Mouse (Mus musculus) heart, embryonic 15.5 days (tissue): Measurements from ENCODE around the gene Lsm6. TPM values are rescaled to one million over a fixed set of nuclear protein-coding genes. Genes with fewer than 3 reads are reported as not detected.

Experiments used
- ATAC-seq: fragments of 200-750 bp; cut with Nextera tagmentation; replicated peaks from 2 replicates; pipeline ENCODE4 v1.8.0; 2017; ENCODE audit warnings: low read depth, moderate TSS enrichment; ENCODE audit not compliant: insufficient number of reproducible peaks, insufficient read depth, low FRiP score
- H3K27ac ChIP-seq: fragments of 300-500 bp; sonication (generic); 2 replicates; pipeline ENCODE4 v1.5.1; 2015; ENCODE audit warnings: mild to moderate bottlenecking, inconsistent platforms
- H3K27me3 ChIP-seq: fragments of 300-500 bp; sonication (generic); 2 replicates; pipeline ENCODE4 v1.6.1; 2015; ENCODE audit warnings: inconsistent platforms
- H3K36me3 ChIP-seq: fragments of 300-500 bp; sonication (generic); 2 replicates; pipeline ENCODE4 v1.6.1; 2015; ENCODE audit warnings: mild to moderate bottlenecking, inconsistent platforms
- H3K4me1 ChIP-seq: fragments of 300-500 bp; sonication (generic); replicated peaks from 2 replicates; pipeline ENCODE4 v1.6.1; 2015; ENCODE audit warnings: inconsistent platforms
- H3K4me2 ChIP-seq: fragments of 300-500 bp; sonication (generic); 2 replicates; pipeline ENCODE4 v1.6.1; 2015; ENCODE audit warnings: inconsistent platforms, mild to moderate bottlenecking, moderate library complexity
- H3K4me3 ChIP-seq: fragments of 300-500 bp; sonication (generic); 2 replicates; pipeline ENCODE4 v1.5.1; 2015; ENCODE audit warnings: mild to moderate bottlenecking, inconsistent platforms
- H3K9ac ChIP-seq: fragments of 300-500 bp; sonication (generic); 2 replicates; pipeline ENCODE4 v1.6.1; 2015; ENCODE audit warnings: mild to moderate bottlenecking, inconsistent platforms
- H3K9me3 ChIP-seq: fragments of 300-500 bp; sonication (generic); replicated peaks from 2 replicates; pipeline ENCODE4 v1.6.1; 2016; ENCODE audit warnings: inconsistent platforms
- WGBS: fragments of 180-500 bp; shearing (Covaris S2); methylation state at CpG from one replicate; pipeline ENCODE4 v1.1.7; 2015; ENCODE audit warnings: mixed read lengths; 5-methylcytosine and 5-hydroxymethylcytosine counted together
- polyA plus RNA-seq: library from polyadenylated mRNA; unstranded; fragments of >200 nt; fragmentation: Nextera tagmentation; extraction: Ambion mirVana; gene quantifications from 2 replicates; pipeline ENCODE4 v1.2.1, GENCODE M21; 2015

Lsm6 gene
- 146 and 155 TPM in 2 replicates for polyA plus RNA-seq

DNA sequence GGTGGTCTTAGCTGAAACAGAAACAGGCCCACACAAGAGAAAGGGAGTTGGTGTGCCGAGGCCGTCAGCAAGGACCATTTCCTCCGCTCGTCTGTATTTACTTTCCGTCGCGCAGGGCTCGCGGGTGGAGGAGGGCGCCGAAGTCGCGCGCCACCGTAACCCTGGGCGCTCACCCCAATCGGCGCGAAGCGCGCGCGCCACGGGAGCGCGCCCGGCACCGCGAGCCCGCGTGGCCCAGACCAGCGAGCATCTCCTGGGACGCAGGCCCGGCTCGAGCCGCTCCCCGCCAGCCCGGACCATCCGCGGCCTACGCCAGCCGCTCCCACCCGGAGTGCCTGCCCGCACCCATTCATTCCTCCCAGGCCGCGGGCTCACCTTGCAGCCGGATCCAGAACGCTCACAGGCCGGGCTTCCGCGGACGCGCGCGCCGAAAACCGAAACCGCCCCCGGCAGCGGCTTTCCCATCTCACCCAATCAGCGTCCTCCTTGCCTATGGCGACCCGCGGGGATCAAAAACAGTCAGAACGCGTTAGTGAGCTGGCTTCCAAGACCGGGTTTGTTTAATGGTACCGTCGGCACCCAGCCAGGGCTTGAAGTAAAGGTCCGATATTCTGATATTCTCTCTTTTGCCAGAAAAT is at the start of gene Lsm6:
Lsm6 (minus strand) TSS at position 468 of the 638 bp plus-strand sequence.
- under 1% methylated on average over 70 of the region's 70 CpGs for WGBS
- H3K9me3 ChIP-seq, result no peaks in the 10 kb centered on the region
- peak within 1 kb of the TSS; percentile 96 for H3K27ac ChIP-seq
- H3K4me2 ChIP-seq, result peak within 1 kb of the TSS; percentile 58
- H3K4me3 ChIP-seq, result peak within 1 kb of the TSS; percentile 77
- peak; percentile 90 for ATAC-seq
- H3K27me3 ChIP-seq, result no peaks in the 10 kb centered on the region
- H3K4me1 ChIP-seq, result peaks cover 17% of the 10 kb centered on the region
- peak within 1 kb of the TSS; percentile 84 for H3K9ac ChIP-seq
- no peaks in the 10 kb centered on the region; the same call in 1 of the 2 replicates for H3K36me3 ChIP-seq

DNA sequence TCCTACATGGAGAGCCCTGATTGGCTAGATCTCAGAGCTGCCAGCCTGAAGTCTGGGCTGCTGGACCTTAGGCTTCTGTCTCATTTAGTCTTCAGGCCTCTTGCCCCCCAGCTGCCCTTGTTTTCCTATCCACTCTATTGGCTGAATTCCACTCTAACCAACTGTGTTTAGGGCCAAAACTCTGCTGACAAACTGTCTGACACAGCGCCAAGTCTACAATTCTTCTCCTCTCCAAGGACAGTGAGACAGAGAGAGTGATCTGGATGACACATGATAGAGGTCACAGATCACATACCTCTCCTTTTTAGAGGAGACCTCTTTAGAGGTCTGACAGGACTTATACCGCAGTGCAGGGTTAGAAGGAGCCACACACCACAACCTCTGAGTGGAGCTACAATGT is 46.1 kb upstream of the Lsm6 start:
- Histone ChIP-seq H3K4me1 (no peaks in the 10 kb centered on the region), H3K27me3 (no peaks in the 10 kb centered on the region), H3K4me3 (no peak overlapping the region), H3K9ac (no peak overlapping the region), H3K27ac (no peak overlapping the region), H3K36me3 (no peaks in the 10 kb centered on the region), H3K4me2 (no peak overlapping the region), H3K9me3 (no peaks in the 10 kb centered on the region)
- WGBS, result 81% methylated on average over 2 of the region's 2 CpGs
- ATAC-seq, result no peak

DNA sequence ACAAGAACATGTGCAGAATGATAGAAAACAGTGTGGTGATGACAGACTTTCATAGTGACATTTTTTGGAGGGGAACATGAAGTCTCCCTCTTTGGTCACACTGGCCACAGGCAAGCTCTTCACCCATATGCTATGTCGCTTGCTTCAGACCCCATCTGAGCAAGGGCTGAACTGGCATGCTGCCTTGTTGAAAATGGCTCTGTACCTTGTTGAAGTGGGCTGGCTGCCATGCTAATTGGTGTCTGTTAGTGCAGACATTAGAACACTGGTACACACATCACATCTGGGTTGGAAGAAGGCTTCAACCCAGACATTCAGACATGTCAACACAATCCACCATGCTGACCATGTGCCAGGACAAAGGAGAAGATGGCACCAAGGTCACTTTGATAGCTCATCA is 42.1 kb upstream of the Lsm6 start:
- H3K4me2 ChIP-seq, result no peak overlapping the region
- H3K4me3 ChIP-seq, result no peak overlapping the region
- H3K36me3 ChIP-seq, result no peaks in the 10 kb centered on the region
- no peak for ATAC-seq
- no peaks in the 10 kb centered on the region for H3K4me1 ChIP-seq
- H3K27ac ChIP-seq, result no peak overlapping the region
- WGBS, result 57% methylated on average over 1 of the region's 1 CpGs
- H3K9ac ChIP-seq, result no peak overlapping the region
- H3K27me3 ChIP-seq, result no peaks in the 10 kb centered on the region
- no peaks in the 10 kb centered on the region for H3K9me3 ChIP-seq

DNA sequence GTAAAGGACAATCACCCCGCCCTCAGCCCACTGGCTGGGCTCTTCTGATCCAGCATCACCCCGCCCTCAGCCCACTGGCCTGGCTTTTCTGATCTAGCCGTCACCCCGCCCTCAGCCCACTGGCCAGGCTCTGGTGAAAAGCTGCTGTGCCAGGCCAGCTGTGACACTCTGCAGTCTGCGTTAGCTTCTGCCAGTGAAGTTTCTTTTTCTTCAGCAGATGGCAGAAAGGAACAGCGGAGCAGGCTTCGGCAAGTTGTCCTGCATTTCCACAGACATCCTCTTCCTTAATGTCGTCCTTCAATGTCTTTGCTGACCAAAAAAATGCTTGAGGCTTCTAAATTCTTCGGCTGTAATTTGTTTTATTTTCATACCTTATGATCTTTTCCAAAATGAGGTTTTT is 41.1 kb upstream of the Lsm6 start:
- ATAC-seq, result no peak
- Histone ChIP-seq H3K4me2 (no peak overlapping the region), H3K4me1 (no peaks in the 10 kb centered on the region), H3K9ac (no peak overlapping the region), H3K27ac (no peak overlapping the region), H3K9me3 (no peaks in the 10 kb centered on the region), H3K4me3 (no peak overlapping the region), H3K27me3 (no peaks in the 10 kb centered on the region), H3K36me3 (no peaks in the 10 kb centered on the region)
- WGBS, result 65% methylated on average over 9 of the region's 9 CpGs

DNA sequence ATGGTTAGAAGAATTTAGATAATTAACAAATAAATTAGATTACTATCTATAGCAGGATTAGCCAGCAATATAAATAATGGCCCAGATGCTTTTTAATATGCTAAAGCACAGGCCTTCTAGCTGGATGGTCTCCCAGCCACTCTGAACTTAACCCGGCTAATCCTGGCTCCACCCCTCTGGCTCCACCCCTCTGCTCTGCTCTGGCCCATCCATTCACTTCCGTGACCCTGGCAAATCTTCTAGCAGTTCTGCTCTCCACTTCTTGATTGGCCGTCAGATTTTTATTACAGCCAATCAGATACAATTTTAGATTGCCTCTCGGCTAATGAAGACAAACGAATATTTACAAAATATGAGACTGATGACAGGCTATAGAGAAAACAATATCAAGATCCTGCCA is 39.8 kb upstream of the Lsm6 start:
- Histone ChIP-seq H3K4me1 (no peaks in the 10 kb centered on the region), H3K27ac (no peak overlapping the region), H3K9me3 (no peaks in the 10 kb centered on the region), H3K36me3 (no peaks in the 10 kb centered on the region), H3K4me2 (no peak overlapping the region), H3K9ac (no peak overlapping the region), H3K4me3 (no peak overlapping the region), H3K27me3 (no peaks in the 10 kb centered on the region)
- no peak for ATAC-seq
- 55% methylated on average over 5 of the region's 5 CpGs for WGBS

DNA sequence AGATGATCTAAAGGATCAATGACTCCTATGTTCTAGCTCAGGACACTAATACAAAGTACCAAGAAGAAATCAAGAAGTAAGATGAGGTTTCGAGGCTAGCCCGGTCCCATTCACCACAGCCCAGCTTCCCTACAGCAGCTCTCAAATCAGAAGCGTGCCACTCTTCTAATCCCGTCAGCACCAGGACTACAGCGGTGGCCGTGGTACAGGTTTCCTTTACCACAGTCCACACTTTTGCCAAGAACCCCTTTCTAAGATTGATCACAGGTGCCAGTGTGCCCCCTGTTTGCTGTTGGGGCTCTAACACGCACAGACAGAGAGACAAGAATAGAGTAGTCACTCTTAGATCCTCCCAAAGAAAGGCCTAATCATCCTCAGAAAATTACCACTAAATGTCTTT is 36.5 kb upstream of the Lsm6 start:
- Histone ChIP-seq H3K4me2 (no peak overlapping the region), H3K9ac (no peak overlapping the region), H3K9me3 (no peaks in the 10 kb centered on the region), H3K4me1 (no peaks in the 10 kb centered on the region), H3K27me3 (no peaks in the 10 kb centered on the region), H3K27ac (no peak overlapping the region), H3K4me3 (no peak overlapping the region), H3K36me3 (no peaks in the 10 kb centered on the region)
- ATAC-seq, result no peak
- 86% methylated on average over 7 of the region's 7 CpGs for WGBS

DNA sequence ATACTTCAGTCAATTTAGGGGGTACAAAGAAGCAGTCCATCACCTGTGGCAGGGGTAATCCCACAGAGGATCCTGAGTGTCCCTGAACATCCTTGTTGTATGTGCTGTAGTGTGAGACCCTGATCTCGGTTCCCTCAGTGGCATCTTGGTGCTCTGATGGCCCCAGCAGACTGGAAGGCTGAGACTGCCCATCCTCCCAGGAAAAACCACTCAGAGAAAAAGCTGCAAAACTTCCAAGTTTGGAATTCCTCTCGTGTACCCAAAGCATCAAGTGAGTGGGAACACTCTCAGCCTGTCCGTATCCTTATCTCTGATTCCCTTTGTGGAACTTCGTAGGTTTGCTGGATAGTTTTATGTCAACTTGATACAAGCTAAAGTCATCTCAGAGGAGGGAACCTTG is 31.3 kb upstream of the Lsm6 start:
- ATAC-seq, result no peak
- H3K4me3 ChIP-seq, result no peak overlapping the region
- H3K36me3 ChIP-seq, result no peaks in the 10 kb centered on the region
- no peaks in the 10 kb centered on the region for H3K9me3 ChIP-seq
- no peaks in the 10 kb centered on the region for H3K27me3 ChIP-seq
- 52% methylated on average over 4 of the region's 4 CpGs for WGBS
- no peak overlapping the region for H3K27ac ChIP-seq
- H3K9ac ChIP-seq, result no peak overlapping the region
- no peak overlapping the region for H3K4me2 ChIP-seq
- H3K4me1 ChIP-seq, result 0 out of 2 replicates have a peak, but pooled peaks cover 8% of the 10 kb centered on the region

DNA sequence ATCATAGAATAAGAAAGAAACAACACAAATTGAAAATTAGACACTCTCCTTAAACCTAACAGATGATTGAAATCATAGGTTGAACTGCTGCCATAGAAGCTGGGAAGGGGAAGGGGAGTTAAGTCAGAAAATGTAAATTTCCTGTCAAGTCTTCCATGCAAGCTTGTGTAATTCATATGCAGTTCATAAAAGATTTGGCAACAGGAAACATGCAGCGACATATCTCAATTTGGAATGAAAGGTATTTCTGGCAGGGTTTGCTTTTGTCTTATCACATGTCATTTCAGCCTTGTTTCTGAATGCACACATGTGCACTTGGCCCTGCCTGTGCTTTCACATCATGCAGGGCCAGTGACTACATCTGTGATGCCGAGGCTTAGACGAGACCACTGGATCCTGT is 26.3 kb upstream of the Lsm6 start:
- WGBS, result 41% methylated on average over 3 of the region's 3 CpGs
- ATAC-seq, result no peak
- Histone ChIP-seq H3K27me3 (no peaks in the 10 kb centered on the region), H3K36me3 (no peaks in the 10 kb centered on the region), H3K4me2 (no peak overlapping the region), H3K9ac (no peak overlapping the region), H3K27ac (no peak overlapping the region), H3K4me1 (0 out of 2 replicates have a peak, but pooled peaks cover 7% of the 10 kb centered on the region), H3K4me3 (no peak overlapping the region), H3K9me3 (no peaks in the 10 kb centered on the region)

DNA sequence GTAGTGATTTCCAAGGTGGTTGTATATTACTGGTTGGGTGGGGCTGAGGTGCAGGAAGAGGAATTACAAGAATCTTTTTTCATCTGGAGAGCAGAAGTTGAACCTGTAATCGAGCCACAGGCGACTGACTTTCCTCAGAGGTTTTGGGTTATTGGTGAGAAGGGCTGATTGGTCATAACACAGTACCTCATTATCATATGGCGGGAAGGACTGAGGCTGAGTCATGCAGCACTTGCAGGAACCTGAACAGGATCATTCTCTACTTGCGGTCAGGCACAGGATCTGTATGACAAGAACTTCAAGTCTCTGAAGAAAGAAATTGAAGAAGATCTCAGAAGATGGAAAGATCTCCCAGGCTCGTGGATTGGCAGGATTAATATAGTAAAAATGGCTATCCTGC is 23.6 kb upstream of the Lsm6 start:
- ATAC-seq, result no peak

DNA sequence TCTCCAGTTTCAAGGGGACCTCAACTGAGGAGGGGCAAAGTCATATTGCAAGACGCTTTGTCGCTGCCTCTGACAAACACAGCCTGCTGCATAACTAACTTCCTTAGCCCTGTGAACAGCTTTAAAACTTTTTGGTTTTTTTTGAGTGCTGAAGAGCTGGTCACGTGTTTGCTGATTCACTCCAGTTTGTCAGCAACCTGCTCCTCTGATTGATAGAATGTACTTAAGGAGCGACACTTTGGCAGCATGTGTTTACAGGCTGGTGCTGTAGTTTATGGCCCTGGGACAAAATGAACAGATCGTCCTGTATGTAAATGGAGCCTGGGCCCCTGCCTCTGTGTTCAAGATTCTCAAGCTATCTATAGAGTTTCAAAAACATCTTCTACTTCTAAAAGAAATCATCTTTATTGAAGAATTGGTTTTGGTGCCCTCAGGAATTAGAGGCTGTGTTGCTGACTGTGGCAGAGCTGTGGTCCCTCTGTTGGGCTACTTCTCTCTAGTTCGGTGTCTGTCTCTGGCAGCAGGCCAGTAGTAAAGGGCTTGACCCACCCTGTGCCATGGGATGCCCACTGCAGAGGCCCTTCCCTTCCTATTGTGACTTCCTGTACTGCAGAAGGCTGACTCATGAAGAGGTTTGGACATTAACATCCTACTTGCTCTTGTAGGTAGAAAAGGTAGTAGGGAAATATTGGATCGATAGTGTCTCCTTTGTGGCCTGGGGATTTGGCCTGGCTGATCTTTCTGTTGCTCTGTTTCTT is 17.9 kb upstream of the Lsm6 start:
- H3K9ac ChIP-seq, result no peak overlapping the region
- no peaks in the 10 kb centered on the region for H3K36me3 ChIP-seq
- H3K4me3 ChIP-seq, result no peak overlapping the region
- no peak overlapping the region for H3K27ac ChIP-seq
- no peaks in the 10 kb centered on the region for H3K9me3 ChIP-seq
- 72% methylated on average over 7 of the region's 7 CpGs for WGBS
- H3K27me3 ChIP-seq, result no peaks in the 10 kb centered on the region
- no peak for ATAC-seq
- H3K4me2 ChIP-seq, result no peak overlapping the region
- no peaks in the 10 kb centered on the region for H3K4me1 ChIP-seq

More for the DNA sequence above, 23.6 kb upstream of the Lsm6 start:
- Histone ChIP-seq H3K27me3 (no peaks in the 10 kb centered on the region), H3K36me3 (no peaks in the 10 kb centered on the region), H3K4me2 (no peak overlapping the region), H3K27ac (no peak overlapping the region), H3K4me1 (no peaks in the 10 kb centered on the region), H3K9ac (no peak overlapping the region), H3K4me3 (no peak overlapping the region), H3K9me3 (no peaks in the 10 kb centered on the region)
- 82% methylated on average over 5 of the region's 5 CpGs for WGBS

DNA sequence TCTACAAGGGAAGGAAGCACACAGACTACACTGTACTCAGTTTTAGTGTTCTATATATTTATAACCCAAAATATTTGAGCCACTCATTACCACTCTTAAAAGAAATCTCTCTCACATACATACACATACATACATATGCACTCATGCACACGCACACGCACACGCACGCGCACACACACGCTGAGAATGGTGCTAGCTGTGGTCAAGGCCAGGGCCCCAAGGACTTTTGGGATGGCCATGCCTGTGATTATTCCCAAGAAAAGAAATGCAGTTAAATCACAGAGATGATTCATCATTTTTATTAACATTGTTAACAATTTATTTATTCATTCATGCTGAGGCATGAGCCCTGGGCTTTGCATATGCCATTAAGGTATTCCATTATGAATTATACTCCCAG is 15.2 kb upstream of the Lsm6 start:
- Histone ChIP-seq H3K27ac (no peak overlapping the region), H3K4me3 (no peak overlapping the region), H3K9ac (no peak overlapping the region), H3K27me3 (no peaks in the 10 kb centered on the region), H3K36me3 (no peaks in the 10 kb centered on the region), H3K4me2 (no peak overlapping the region), H3K4me1 (no peaks in the 10 kb centered on the region), H3K9me3 (no peaks in the 10 kb centered on the region)
- no peak for ATAC-seq
- 96% methylated on average over 6 of the region's 6 CpGs for WGBS

DNA sequence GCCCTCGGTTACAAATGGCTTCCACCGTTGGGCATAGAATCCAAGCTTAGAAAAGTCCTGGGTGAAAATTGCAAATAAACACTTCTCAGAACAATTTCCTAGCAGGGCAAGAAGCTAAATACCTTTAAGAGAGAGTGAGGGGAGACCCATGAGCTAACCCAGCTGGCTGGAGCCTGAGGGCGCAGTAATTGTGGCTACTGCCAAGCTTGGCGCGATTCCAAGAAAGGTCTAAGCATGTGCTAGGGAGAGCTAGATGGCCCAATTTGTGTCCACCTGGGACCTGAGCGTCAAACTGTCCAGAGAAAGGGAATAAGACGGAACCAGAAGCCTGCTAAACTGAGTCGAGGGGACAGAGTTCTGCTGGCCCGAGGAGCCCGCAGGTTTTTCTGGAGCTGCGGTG is 7.5 kb upstream of the Lsm6 start:
- Histone ChIP-seq H3K36me3 (no peaks in the 10 kb centered on the region), H3K4me1 (no peaks in the 10 kb centered on the region), H3K27ac (no peak overlapping the region), H3K9ac (no peak overlapping the region), H3K9me3 (no peaks in the 10 kb centered on the region), H3K4me3 (no peak overlapping the region), H3K27me3 (no peaks in the 10 kb centered on the region), H3K4me2 (no peak overlapping the region)
- WGBS, result 75% methylated on average over 11 of the region's 11 CpGs
- ATAC-seq, result no peak
